Mouse (Mus musculus): ENCODE data around the gene Camk2g. TPM values are rescaled to one million over a fixed set of nuclear protein-coding genes. Genes with fewer than 3 reads are reported as not detected.

Gene Camk2g
- total and polyA plus RNA-seq, 3 experiments = 14.1 to 27.1 TPM; not detected in 1

- peaks cover 14 to 18% of the 10 kb centered on the region in 2 experiments for H3K4me1 ChIP-seq (ENCODE audit: control insufficient read depth in 1 of 2, insufficient read depth in 2 of 2, low read length in 2 of 2)
- no peak for DNase-seq (ENCODE audit: low read depth, low spot score)
- peaks cover 20 to 37% of the 10 kb centered on the region in 2 experiments for H3K36me3 ChIP-seq (ENCODE audit: control insufficient read depth in 1 of 2, insufficient read depth in 2 of 2, low read length in 2 of 2)
- H3K27ac ChIP-seq (ENCODE audit: control insufficient read depth, low read depth, low read length) = no peak overlapping the region
- H3K27me3 ChIP-seq (ENCODE audit: control insufficient read depth in 1 of 2, insufficient read depth in 2 of 2, low read length in 2 of 2) = no peaks in the 10 kb centered on the region
- TF ChIP-seq ZKSCAN1 (IDR thresholded peaks at IDR 0.05; ENCODE audit: low read depth, low read length) (no peak), GABPA (IDR thresholded peaks at IDR 0.05; ENCODE audit: low read depth, low read length) (no peak), CHD1 (IDR thresholded peaks at IDR 0.05; ENCODE audit: low read depth, low read length) (no peak), USF1 (IDR thresholded peaks at IDR 0.05; ENCODE audit: low read depth, low read length) (no peak), EP300 (IDR thresholded peaks at IDR 0.05; ENCODE audit: low read depth in 1 of 2, low read length in 2 of 2) (no peak), GATA1 (IDR thresholded peaks at IDR 0.05; ENCODE audit: low read depth, low read length) (no peak), UBTF (IDR thresholded peaks at IDR 0.05; ENCODE audit: borderline replicate concordance, insufficient read depth, low read depth, low read length) (no peak), ZMIZ1 (IDR thresholded peaks at IDR 0.05; ENCODE audit: low read depth, low read length) (no peak), MAFK (IDR thresholded peaks at IDR 0.05; ENCODE audit: borderline replicate concordance, low read depth, low read length) (no peak), MAZ (IDR thresholded peaks at IDR 0.05; ENCODE audit: low read depth, low read length) (no peak), MAX (IDR thresholded peaks at IDR 0.05; ENCODE audit: low read length) (no peak), RAD21 (IDR thresholded peaks at IDR 0.05; ENCODE audit: low read depth, low read length) (no peak), USF2 (IDR thresholded peaks at IDR 0.05; ENCODE audit: borderline replicate concordance in 1 of 2, insufficient read depth in 1 of 2, low read depth in 1 of 2, low read length in 2 of 2) (no peak), MXI1 (IDR thresholded peaks at IDR 0.05; ENCODE audit: low read depth, low read length) (no peak), ETS1 (IDR thresholded peaks at IDR 0.05; ENCODE audit: low read depth, low read length) (no peak), NRF1 (IDR thresholded peaks at IDR 0.05; ENCODE audit: insufficient read depth, low read depth, low read length, poor library complexity, severe bottlenecking) (no peak), POLR2AphosphoS5 (IDR thresholded peaks at IDR 0.05; ENCODE audit: borderline replicate concordance, low read depth, low read length) (no peak), TBP (IDR thresholded peaks at IDR 0.05; ENCODE audit: low read depth, low read length) (no peak), ZC3H11A (IDR thresholded peaks at IDR 0.05; ENCODE audit: low read depth, low read length) (no peak), BHLHE40 (IDR thresholded peaks at IDR 0.05; ENCODE audit: borderline replicate concordance, low read depth, low read length) (no peak)
- H3K4me3 ChIP-seq (ENCODE audit: control insufficient read depth in 1 of 2, insufficient read depth in 1 of 2, low read depth in 2 of 2, low read length in 2 of 2) = no peak overlapping the region
- no peak overlapping the region for H3K9ac ChIP-seq (ENCODE audit: control insufficient read depth, low read depth, low read length, poor library complexity, severe bottlenecking)
- no peaks in the 10 kb centered on the region for H3K9me3 ChIP-seq (replicated peaks; ENCODE audit: insufficient read depth, low read length)
- peaks cover 31% of the 10 kb centered on the region for H3K79me2 ChIP-seq (ENCODE audit: control insufficient read depth, insufficient read depth, low read length, poor library complexity)
Observed at GRCm38 (mm10) chr14:20695761-20696520, 97.9 kb downstream of the Camk2g start.
